Mouse (Mus musculus): ENCODE data around the gene Hspa1l.

The Hspa1l gene

GRCm38 (mm10) chr17:35028315-35028714, 55.8 kb downstream of the Hspa1l start:
- no peak for DNase-seq

Data from cerebellum, adult 11 months (tissue).